Mouse (Mus musculus) thymus, postnatal 10 days (tissue): ENCODE measurements at regions not wholly inside any gene's neighbourhood (a gene's known extent, or its start where the extent isn't known, plus 50 kb on each side); places are given as distances from the start of the nearest gene placed in this dataset.

ENCODE experiments used
- DNase-seq, 2 experiments: peaks; one replicate each; pipeline ENCODE4 v3.0.0; 2021; ENCODE audit warnings: low spot score in 2 of 2

DNA sequence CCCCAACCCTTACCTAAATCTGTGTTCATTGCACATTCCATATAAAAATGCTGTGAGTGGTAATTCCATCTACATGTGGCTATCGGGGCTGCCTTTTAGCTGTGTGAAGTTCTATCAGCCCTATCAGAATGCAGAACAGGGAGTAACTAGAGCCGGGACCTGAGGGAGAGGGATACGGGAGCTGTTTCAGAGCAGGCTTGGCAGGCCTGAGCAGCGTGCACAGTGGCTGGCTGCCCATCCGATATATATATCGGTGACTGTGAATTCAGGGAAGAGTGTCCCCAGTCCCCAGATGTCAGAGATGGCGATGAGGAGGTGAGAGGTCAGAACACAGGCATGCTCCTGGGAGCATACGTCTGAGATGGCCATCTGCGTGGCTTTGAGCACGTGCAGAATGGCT lies 79.0 kb downstream of the Arl4c start:
- no peak for DNase-seq

DNA sequence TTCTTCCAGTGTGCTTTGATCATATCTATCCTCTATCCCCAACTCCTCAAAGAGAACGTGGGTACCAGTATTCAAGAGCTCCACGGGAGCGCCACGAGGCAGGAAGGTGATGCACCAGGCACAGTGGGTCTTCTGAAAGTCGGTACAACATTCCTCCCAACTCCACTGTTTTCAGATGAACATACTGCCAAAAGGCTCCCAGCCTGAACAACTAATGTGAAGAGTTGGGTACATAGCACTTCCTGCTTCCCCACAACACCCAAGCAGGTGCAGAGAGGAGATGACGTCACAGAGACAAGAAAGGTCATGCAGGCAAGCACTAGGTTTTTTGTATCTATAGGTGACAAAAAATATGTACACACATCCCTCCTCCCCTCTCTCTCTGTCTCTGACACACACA lies 79.7 kb downstream of the Arl4c start:
- peak; percentile 79 to 80 for DNase-seq

DNA sequence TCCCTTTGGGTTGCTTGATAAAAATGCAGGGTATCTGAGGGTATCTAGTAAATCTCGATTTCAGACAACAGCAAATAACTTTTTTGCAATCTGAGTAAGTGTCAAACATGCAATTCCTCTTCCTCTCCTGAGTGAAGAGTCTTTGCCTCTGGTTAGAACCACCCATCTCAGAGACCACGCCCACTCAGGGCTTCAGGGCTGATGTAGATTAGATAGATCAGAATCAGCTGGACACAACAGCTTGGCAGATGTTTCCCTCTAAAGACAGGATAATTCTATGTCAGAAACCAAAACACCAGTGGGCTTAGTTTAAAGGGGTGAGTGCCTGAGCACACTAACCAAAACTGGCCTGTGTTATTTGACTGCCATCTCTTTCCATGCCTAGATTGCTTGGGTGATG lies 80.8 kb downstream of the Arl4c start:
- no peak for DNase-seq

DNA sequence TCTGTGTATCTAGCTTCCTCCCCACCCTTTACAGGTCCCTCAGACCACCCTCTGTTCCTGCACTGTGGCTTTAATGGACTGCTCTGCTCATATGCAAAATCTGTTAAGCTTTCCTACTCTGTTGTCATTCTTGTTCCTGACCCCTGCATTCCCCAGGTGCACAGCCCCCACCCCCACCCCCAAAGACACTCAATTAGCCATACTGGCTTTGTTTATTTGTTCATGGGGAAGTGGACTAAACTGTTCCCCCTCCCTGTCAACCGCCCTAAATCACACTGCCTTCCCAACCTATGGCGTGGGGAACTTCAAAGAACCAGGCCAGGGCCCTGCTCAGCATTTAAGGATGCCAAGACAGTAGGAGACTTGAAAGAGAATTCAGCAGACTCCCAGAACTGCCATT lies 89.0 kb downstream of the Arl4c start:
- DNase-seq = no peak

DNA sequence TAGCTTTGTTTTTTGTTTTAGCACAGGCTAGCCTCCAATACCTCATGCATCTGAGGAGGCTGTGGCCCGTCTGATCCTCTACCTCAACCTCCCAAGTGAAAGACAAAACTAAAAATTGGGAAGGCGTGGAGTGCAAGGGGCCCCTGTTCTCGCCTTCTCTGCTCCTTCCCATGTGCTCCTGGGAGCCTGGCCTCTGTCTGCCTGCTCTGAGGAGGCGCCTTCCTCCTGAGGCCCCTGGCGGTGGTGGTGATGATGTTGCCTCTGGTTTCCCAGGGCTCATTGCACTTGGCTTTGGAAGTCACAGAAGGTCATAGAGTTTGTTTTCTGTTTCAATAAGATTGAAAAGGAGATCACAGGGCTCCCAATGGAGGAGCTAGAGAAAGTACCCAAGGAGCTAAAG lies 90.8 kb downstream of the Arl4c start:
- DNase-seq = no peak

DNA sequence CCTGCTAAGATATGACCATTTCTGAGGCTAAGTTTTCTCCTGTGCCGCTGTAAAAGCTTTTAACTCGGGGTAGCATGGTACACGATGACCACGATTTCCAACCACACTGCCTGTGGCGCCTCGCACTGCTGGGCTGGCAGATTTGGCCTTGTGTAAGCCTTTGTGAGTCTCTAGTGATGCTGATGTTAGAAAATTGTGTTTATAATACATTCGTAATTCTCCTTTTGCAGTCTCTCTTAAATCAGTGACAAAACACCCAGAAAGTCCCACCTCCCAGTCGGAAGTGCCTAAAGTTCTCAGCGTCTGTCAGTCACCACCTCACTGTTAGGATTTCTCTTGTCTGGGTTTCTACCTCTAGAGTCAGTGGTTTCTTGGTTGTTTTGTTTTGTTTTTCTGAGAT lies 91.2 kb downstream of the Arl4c start:
- no peak for DNase-seq

DNA sequence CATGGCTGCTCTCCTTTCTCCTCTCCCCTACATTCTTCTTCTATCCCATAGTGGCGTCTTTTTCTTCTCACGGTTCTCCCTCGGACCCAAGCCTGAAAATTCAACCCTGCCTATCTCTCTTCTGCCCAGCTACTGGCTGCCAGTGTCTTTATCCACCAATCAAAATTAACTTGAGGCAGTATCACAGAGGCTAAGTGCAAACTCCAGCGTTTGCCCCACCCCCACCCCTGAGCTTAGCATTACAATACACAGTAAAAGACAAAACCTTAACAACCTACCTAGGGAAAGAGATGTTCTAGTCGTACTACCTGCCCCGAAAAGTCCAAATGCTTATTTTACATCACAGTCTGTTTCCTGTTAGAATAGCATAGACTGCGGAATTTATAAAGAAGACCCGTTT lies 93.2 kb downstream of the Arl4c start:
- DNase-seq = no peak

DNA sequence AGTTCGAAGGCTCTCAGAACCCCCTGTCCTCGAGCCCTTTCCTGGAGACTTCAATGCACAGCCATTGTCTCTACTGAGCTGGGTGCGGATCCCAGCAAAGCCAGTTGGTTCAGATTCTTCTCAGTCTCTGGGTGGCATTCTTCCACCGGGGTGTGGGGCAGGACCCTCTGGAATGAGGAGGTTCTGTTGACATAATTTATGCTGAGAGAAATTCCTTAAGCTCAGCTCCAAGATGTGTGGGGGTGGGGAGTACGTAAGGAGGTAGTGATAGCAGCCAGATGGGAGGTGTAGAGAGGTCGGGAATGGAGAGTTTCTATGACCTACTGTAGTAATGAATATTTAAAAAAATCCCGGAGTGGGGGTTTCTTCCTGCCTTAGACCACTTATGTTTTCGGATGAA lies 93.8 kb downstream of the Arl4c start:
- DNase-seq = no peak

DNA sequence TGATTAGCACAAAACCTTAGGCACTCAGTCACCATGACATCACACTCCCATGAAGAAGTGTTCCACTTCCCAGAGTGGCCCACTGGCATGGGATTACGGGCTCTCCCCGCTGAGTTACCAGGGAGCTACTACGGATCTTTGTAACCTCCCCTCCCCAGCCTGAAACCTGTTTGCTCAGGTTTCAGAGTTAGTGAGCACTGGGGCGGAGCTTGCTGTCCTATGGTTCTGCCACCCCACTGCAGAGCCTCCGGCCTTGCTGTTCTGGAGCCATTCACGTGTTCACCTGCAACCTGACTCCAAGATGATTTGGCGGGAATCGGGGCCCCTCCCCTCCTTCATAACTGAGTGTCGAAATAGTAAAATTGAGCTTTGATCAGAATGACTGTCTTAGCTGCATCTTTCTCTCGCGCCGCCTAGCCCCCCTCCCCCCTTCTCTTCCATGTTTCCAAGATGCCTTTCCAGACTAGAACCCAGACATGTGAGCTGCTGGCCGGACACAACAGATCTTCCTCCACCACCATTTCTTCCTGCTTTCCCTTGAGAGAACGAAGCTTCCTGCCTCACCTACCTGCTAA lies 95.8 kb upstream of the Glrp1 start:
- DNase-seq = no peak

DNA sequence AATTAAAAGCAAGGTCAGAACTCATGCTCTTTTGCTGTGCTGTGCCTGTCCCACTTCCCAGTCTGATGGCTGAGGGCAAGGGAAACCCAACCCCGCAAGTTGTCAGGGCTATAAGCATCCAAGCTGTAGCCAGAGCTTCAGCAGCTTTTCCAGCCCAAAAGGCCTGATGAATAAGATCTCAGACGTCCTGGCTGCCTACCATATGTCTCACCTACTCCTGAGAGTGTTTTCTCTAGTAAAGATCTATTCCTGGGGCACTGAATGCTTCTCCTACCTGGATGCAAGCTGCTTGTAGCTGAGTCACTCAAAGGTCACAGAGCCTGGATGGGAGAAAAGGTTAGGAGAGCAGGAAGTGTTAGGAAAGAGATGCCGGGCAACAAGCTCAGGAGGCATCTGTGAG lies 92.4 kb upstream of the Glrp1 start:
- no peak for DNase-seq

DNA sequence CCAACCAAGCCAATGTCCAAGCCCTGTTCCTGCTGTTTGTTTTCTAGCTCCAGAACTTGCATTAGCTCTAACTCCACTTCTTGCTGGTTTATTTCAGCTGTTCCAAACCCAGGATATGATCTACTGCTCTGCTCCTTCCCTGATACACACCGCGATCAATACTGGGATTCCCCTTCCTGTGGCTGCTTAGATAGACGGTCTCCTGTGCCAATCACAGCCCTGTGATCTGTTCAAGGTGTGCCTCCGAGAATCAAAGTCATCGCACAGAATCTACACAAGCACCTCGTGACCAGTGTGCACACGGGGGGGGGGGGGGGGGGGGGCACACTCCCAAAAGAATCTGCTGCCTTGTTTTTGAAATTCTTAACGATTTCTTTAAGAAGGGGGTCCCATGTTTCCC lies 91.9 kb upstream of the Glrp1 start:
- no peak for DNase-seq

DNA sequence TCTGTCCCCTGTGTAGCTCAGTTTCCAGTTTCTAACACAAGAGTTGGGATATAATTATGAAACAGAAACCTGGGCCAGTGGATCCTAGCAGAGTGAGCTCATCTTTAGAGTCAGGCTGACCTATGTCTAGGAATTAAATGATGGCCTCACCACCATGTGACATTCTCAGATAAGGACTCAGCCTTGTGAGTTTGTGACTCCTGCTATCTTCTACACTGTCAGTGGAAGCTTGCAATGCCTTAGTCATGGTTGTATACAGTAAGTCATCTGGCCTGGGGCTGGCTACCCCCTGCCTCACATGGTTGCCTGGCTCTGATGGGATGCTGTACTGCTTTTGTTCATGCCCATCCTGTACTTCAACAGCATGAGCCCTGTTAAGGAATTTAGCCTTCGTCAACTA lies 90.3 kb upstream of the Glrp1 start:
- no peak for DNase-seq

DNA sequence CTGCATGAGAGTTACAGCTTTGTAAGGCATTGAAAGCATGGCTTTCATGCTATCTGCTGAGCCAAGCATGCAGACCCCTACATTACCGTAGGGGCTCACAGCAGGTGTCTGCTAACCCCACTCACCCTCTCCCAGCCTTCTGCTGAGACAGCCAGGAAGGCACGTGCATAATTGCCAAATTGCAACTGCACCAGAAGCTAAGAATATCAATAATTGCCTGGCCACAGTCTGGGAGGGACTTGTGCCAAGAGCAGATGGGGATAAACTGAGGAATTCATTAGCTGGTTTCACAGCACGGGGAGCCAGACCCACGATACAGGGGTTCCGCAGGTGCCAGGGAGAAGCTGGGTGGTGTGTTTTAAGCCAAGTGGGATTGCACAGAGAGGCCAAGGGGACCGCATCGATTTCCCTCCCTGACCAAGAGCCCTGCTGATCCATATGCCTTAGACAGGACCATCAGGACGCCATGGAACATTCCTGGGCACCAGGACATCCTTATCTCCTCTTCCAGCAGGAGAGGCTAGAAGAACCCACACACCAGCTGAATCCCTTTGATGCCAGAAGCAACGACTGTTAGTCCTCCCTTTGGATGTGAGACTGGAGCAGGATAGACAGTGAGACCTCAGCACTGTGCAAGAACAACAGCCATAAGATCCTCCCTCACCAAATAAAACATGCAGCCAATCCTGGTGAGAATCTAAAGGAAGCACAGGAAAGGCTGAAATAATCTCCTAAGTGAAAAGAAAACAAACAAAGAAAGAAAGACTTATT lies 84.8 kb upstream of the Glrp1 start:
- DNase-seq = no peak

DNA sequence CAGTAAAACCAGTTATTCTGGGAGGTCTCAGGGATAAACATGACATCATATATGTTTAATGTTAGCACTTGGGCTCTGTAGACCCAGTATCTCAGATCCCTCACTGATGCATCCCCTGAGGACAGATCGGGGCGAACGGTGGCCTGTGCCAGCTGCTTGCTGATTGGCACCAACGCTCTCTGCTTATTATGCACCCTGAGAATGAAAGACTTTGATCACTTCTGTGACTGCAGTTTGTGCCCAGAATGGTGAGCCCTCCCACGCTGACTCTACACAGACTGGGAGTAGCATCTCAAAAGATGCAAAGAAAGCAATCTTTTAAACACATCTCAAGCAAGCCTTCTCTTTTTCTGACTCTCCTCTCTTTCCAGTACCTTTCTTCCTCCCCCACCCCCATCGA lies 82.2 kb upstream of the Glrp1 start:
- DNase-seq = no peak

DNA sequence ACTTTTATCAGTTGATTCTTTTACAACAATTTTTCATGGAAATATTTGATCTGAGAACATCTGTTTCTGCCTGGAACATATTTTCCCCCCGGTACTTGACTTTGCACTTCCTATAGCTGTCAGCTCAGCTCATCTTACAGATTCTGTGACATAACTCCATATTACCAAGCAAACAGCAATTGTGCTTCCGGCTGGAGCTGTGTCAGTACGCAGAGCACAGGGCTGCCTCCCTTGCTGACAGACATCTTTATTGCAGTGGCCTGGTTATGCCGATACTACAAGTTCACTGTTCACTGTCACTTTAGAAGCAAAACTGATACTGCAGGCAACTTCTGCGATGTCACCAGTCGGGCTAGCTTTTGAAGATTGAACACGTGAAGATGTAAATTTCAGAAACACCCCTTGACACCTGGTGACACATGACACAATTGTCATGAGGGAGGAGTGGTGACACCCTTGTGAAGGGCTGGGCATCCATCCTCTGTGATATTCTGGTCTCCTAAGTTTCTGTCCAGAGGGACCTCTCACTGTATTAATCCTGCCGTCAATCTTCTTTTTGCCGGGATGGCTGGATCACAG lies 81.0 kb upstream of the Glrp1 start:
- DNase-seq = no peak

DNA sequence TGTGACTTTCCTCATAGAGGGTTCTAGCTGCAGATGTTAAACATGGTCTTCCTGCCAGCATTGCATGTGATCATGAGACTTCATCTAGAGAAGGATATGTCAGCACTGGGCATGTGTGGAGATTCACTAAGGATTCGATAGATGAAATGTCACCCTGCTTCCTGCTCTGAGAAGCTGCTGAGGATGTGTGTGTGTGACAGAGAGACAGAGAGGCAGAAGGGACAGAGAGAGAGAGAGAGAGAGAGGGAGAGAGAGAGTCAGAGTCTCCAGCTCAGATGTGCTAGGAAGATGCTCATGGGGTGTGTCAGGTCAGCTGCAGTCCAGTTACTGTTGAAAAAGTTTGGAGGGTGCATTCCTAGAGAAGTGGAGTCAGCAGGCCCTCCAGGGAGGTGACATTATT lies 78.9 kb upstream of the Glrp1 start:
- DNase-seq = no peak

DNA sequence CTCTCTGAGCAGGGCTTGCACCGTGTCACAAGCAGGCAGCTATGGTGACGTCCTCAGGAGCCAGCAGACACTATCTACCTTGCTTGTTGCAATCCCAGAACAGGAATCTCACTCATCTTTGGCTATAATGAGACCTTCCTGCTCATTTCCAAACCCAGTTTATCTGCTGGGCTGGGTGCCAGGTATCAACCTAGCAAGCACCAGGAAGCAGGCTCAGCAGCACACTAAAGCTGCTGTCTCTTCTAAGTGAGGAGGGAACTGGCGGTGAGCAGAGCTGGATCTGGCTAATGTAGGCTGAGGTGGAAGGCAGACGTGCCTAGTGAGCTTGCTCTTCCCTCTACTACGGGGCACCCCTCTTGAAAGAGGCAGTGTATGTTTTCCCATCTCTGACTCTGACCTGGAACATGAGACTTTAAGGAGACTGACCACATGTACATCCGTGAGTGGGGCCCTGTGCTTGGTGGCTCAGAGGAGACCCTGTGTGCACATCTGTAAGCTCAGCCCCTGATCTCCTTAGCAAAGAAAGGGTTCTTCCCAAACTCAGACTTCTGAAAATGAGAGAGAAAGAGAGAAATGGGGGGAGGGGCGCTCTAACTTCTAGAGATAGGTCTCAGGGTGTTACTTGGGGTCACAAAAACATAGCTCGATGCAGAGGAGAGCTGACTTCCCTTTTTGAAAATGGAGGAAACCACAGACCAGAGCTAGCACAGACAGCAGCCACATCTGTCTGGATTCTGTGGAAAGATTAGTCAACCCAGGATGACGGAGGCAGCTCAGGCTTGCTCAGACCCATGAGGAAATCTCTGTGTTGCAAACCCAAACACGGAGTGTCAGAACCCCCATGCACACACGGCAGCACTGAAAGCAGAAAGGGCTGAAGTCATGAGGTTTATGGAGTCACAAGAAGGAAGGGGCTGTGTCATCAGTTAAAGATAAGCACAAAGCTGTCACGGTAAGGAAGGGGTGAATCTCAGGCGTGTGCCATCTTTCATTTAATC lies 77.3 kb upstream of the Glrp1 start:
- DNase-seq = peak; percentile 26 to 47

DNA sequence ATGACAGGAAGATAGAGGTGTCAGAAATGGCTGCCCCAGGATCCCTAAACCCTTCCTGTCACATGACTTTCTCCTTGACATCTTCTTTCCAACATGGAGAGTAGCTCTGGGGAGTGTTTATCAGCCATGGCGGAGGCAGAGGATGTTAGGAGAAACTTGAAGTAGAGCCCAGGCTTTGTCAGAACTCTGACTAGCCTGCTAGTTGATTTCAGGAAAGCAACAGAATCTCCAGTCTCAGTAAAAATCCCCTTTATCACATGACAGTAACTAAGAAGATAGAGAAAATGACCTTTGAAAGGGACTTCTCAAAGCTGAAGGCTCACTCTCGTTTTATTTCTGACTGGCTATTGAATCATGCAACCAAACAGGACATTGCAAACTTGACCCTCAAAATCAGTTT lies 76.3 kb upstream of the Glrp1 start:
- no peak for DNase-seq

DNA sequence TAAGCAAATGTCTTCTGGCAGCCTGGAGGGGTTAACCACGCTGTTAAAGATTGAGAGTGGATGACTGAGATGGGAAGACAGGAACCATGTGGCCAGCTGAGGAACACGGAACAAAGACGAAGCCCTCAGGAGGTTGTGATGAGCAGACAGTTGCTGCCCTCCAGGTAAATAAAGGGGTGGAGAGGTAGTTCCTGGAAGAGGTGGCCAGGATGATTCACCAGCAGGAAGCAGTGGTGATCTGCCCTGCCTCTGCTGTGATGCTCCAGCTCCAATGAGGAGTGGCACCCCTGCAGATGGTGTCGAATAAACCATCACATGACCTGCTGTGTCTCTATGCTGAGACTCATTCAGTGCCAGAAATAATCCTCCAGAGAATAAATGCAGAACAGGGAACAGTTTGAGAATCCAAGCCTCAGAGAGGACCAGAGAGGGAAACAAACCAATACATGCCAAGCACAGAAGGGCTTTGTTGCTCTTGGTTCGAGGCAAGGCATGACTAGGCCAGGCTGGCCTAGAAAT lies 74.7 kb upstream of the Glrp1 start:
- no peak for DNase-seq

DNA sequence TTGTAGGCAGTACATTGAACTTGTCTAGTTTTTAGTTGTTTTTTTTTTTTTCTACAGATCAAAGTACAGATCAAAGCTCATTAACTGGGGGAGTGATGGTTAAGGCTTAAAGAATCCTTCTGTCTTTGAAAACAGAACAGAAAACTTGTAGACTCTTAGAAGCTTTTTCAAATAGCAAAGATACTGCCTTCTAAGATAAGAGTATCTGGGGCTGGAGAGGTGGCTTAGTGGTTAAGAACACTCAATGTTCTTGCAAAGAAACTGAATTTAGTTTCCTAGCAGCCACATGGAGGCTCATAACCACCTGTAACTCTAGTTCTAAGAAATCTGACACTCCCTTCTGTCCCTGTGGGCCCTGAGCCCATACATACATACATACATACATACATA lies 68.4 kb upstream of the Glrp1 start:
- no peak for DNase-seq

DNA sequence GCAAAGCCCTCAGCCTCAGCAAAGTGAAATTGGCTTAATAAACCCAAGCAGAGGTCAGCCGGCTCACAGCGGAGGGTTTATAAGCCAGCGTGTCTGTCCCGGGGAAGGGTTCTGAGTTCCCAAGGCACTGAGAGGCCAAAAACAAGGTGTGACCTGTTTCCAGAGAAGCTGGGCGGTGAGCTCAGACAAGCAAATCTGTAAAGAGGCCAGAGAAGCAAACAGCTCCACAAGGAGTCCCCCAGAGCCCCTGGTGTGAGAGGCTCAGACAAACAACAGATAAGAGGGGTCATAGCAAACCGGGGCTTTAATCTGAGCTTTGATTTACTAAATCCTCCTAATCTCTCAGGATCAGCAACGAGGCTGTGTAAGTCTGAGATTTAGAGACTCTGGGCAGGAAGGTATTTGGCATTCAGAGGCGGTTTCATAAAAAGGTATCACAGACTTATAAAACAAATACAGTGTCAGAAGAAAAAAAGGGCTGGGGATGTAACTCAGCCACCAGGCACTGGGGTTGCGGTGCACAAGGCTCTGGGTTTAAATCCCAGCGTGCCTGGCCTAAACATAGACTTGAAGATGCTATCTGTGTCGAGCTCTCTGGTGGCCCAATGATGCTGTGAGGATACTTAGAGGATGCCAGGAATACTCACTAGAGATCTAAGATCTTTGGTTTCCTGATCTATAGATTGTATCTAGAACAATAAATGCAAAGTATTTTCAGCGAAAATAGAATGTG lies 67.8 kb upstream of the Glrp1 start:
- DNase-seq = no peak
